Mouse (Mus musculus) frontal cortex, postnatal 36 days (tissue): ENCODE results near the gene Gjb5.

Source experiments
- DNase-seq, 2 experiments: peaks; one replicate each; pipeline ENCODE4 v3.0.0; 2022; ENCODE audit warnings: low spot score in 2 of 2

The Gjb5 gene

DNA sequence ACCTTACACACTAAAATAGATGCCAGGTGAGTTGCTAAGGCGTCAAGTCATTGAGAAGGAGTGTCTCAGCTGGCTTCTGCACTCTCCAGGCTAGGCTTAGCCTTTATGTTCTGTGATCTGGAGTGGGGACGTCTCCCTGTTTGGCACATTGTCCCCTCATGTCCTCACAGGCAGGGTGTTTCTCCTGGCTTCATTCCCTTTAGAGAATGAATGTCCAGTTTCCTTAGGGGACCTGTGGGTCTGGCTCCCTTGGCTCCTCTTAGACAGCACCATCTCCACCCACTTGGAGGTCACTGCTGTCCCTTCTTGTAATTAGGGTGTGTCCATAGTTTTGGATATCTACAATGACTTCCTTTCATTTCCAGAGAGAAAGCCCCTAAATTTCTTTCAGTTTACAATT, 51.1 kb downstream of the Gjb5 start:
- DNase-seq, result no peak
